Mouse (Mus musculus) ovary, postnatal 36 days (tissue): ENCODE measurements around the gene Pecam1.
"Not testable (repeated sequence)": the region's sequence is repeated elsewhere in the genome, so short reads cannot be mapped to it uniquely, and the experiment has no call there.

Source experiments
- DNase-seq: peaks from one replicate; pipeline ENCODE4 v3.0.0; 2022; ENCODE audit warnings: low spot score, mixed read lengths

Pecam1 gene

DNA sequence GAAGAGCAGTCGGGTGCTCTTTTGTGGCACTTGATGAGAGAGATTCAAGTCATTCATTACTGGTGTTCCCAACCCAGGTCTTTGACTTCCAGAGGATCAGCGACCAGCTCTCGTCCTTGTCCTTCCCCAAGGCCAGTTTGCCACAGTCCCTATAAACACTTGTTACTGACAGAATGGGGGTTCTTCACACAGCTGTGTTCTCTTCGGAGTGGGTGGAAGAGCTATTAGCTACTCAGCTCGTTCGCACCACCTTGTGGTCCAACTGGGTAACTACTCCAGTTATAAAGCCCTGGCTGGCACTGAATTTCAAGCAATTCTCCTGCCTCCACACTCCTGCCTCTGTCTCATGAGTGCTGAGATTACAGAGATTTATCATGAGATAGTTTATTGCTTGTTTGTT lies 122.7 kb downstream of the Pecam1 start:
- DNase-seq: peak; percentile 68

DNA sequence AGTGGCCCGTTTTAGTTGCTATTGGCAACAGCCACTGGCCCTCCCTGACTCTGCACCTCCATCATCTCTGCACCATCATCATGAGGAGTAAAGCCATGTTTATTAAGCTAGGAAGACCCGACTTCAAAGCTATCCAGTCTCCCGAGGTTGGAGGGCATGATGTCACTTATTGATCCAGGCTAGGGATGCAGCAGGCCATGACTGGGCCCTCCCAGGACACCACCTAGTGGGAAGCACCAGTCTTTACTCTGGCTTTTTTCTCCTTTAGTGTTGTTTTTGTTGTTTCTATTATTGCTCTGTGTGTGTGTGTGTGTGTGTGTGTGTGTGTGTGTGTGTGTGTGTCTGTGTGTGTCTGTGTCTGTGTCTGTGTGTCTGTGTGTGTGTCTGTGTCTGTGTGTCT lies 124.9 kb downstream of the Pecam1 start:
- DNase-seq: no peak

DNA sequence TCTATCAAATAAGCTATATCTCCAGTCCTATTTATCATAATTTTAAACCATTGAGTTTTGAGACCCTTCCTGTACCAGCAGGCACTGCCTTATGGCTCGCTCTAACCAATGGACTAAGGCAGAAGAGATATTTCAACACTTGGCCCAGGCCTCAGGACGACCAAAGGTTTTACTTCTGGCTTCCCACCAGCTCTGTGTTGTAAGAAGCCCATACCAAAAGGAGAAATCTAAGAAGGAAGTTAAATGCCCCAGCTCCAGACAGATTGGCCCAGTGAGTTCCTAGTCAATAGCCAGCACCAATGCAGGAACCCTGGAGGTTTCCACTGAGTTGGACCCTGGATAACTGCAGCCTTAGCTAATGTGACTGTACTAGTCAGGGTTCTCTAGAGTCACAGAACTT lies 126.8 kb downstream of the Pecam1 start:
- DNase-seq: no peak

DNA sequence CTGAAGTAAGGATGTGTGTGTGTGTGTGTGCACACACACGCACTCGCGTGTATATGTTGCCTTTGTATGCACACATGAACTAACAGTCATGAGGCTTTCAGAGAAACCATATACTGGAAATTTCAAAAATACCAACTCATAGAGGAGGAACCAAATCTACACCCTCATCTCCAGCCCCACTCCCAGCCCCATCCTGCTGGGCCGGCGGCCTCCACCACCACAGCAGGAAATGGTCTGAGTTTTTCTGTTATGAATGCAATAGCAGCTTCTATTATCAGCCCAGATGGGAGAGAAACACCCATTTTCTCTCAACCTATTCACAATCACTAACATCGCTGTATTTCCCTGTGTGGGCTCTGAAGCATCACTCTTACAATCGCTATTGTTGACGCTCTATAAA lies 128.4 kb downstream of the Pecam1 start:
- no peak for DNase-seq

- not testable (repeated sequence) for DNase-seq
Measured at GRCm38 (mm10) chr11:106618768-106619167, 131.7 kb downstream of the Pecam1 start.

GRCm38 (mm10) chr11:106617821-106618580 lies 132.4 kb downstream of the Pecam1 start:
- DNase-seq: no peak

- DNase-seq: peak; percentile 43
Measured at GRCm38 (mm10) chr11:106615561-106615960, 134.9 kb downstream of the Pecam1 start.

DNA sequence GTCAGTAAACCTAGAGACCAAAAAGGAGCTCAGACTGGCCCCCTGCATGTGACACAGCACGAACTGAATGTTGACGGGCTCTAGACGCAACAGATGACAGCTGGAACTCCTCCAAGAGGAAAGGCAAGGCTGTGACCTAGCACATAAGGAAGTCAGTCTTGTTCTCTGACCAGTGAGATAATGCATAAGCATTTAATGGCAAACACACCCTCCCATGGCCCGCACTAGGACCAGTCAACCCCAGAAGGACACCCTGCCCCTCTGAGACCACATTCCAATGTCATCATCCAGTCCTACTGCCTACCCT lies 136.1 kb downstream of the Pecam1 start:
- no peak for DNase-seq

GRCm38 (mm10) chr11:106613638-106614338 lies 136.6 kb downstream of the Pecam1 start:
- no peak for DNase-seq

DNA sequence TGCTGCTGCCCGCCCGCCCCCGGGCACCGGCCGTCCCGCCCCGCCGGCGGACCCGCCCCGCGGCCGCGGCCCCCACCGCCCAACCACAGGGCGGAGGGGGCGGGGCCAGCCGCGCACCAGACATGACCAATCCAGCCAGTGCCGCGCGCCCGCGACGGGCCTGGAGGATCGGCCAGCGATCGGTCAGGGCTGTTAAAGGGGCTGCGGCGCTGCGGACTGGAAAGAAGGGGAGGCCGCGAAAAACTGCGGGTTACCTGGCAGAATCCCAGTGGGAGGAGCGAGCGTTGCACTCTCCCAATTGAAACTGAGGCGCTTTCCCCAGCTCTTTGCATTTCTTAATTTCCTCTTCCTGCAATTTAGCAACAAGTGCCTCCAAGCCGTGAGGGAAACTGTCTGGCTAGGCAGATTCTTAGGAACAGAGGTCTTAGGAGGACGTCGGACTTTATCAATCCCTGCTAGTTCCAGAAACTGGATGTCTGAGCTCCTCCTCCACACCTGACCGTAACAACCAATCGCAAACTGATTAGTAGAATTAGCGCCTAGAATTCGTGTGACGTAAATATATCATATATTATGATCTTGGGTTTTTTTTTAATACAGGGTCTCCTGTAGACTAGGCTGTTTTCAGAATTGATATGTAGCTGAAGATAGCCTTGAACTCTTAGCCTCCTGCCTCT lies 137.3 kb downstream of the Pecam1 start, which contains the start of gene Tex2:
Gene Tex2 (minus strand): TSS at position 463 of the 677 bp plus-strand sequence.
- peak; percentile 99 for DNase-seq

GRCm38 (mm10) chr11:106612209-106612960 lies 138.0 kb downstream of the Pecam1 start:
- peak; percentile 42 for DNase-seq

- no peak for DNase-seq
Measured at GRCm38 (mm10) chr11:106609731-106610130, 140.7 kb downstream of the Pecam1 start.

DNA sequence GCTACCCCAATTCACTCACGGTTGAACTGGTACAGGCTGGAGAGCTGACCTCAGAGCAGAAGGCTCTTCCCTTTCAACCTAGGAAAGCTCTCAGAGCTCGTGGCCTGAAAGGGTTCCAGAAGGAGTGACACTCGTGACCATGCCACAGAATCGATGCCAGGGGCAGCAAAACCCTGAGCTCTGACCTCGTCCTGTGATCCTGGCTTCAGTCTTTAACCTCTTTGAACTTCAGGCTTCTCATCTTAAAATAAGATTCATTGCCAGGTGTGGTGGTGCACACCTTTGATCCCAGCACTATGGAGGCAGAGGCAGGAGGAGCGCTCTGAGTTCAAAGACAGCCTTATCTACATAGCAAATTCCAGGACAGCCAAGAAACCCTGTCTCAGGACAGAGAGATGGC lies 143.1 kb downstream of the Pecam1 start:
- DNase-seq: no peak

GRCm38 (mm10) chr11:106606042-106606441 lies 144.4 kb downstream of the Pecam1 start:
- DNase-seq: no peak
